Mouse (Mus musculus) bone marrow macrophage, adult 2 months (primary cell): ENCODE measurements around the gene Poll.

Experiments used
- CTCF ChIP-seq: IDR thresholded peaks from 2 replicates; pipeline ENCODE4 v1.5.1; 2012; ENCODE audit warnings: low read depth, mild to moderate bottlenecking, low read length, moderate library complexity
- POLR2A ChIP-seq: IDR thresholded peaks from 2 replicates; pipeline ENCODE4 v1.6.1; 2012; ENCODE audit warnings: mild to moderate bottlenecking, low read depth, low read length, borderline replicate concordance

- TF ChIP-seq CTCF (no peak), POLR2A (no peak)
Observed at GRCm38 (mm10) chr19:45607479-45607878, 47.1 kb upstream of the Poll start.
